Mouse (Mus musculus) C2C12 (cell line): ENCODE results near the gene Rag1. TPM values are rescaled to one million over a fixed set of nuclear protein-coding genes. Genes with fewer than 3 reads are reported as not detected.

Experiments used
- H3K27me3 ChIP-seq: one replicate; pipeline ENCODE4 v1.6.1; 2011; ENCODE audit not compliant: control insufficient read depth, insufficient read depth, insufficient read length
- H3K36me3 ChIP-seq: one replicate; pipeline ENCODE4 v1.6.1; 2011; ENCODE audit not compliant: control insufficient read depth, insufficient read depth
- H3K4me3 ChIP-seq: one replicate; pipeline ENCODE4 v1.5.1; 2011; ENCODE audit warnings: mild to moderate bottlenecking, control low read depth; ENCODE audit not compliant: poor library complexity, insufficient read depth, severe bottlenecking
- H3K79me2 ChIP-seq: one replicate; pipeline ENCODE4 v1.6.1; 2011; ENCODE audit not compliant: control insufficient read depth, insufficient read depth
- H3K79me3 ChIP-seq: one replicate; pipeline ENCODE4 v1.6.1; 2011; ENCODE audit warnings: low read depth, control low read depth
- H3ac ChIP-seq: one replicate; pipeline ENCODE3; 2011; ENCODE audit warnings: low read depth; ENCODE audit not compliant: control insufficient read depth, insufficient read length
- CEBPB ChIP-seq: IDR thresholded peaks from one replicate; pipeline ENCODE4 v1.6.1; 2011; ENCODE audit warnings: low read depth, mild to moderate bottlenecking, control low read depth, moderate library complexity
- CTCF ChIP-seq: IDR thresholded peaks from one replicate; pipeline ENCODE4 v1.5.1; 2011; ENCODE audit not compliant: control insufficient read depth, insufficient read depth, insufficient read length
- FOSL1 ChIP-seq: IDR thresholded peaks from one replicate; pipeline ENCODE4 v1.8.0; 2011; ENCODE audit warnings: mild to moderate bottlenecking, low read length; ENCODE audit not compliant: poor library complexity, insufficient read depth, severe bottlenecking
- MAX ChIP-seq: IDR thresholded peaks from one replicate; pipeline ENCODE4 v1.6.1; 2011; ENCODE audit warnings: mild to moderate bottlenecking, control low read depth
- MYOD1 ChIP-seq: IDR thresholded peaks from one replicate; pipeline ENCODE4 v1.6.1; 2011; ENCODE audit warnings: low read depth; ENCODE audit not compliant: control insufficient read depth, insufficient read length
- MYOG ChIP-seq: IDR thresholded peaks from one replicate; pipeline ENCODE4 v1.6.1; 2011; ENCODE audit not compliant: control insufficient read depth, insufficient read length; ENCODE audit errors: extremely low read depth
- USF1 ChIP-seq: IDR thresholded peaks from one replicate; pipeline ENCODE4 v1.6.1; 2011; ENCODE audit warnings: low read depth, mild to moderate bottlenecking, control low read depth, moderate library complexity
- polyA plus RNA-seq: library from polyadenylated mRNA; unstranded; fragments of >200 nt; fragmentation: generic; extraction: Trizol; gene quantifications from one replicate; pipeline ENCODE4 v1.2.1, GENCODE M21; 2012; ENCODE audit warnings: missing spikeins

Gene Rag1
- polyA plus RNA-seq, 1 experiment: not detected

DNA sequence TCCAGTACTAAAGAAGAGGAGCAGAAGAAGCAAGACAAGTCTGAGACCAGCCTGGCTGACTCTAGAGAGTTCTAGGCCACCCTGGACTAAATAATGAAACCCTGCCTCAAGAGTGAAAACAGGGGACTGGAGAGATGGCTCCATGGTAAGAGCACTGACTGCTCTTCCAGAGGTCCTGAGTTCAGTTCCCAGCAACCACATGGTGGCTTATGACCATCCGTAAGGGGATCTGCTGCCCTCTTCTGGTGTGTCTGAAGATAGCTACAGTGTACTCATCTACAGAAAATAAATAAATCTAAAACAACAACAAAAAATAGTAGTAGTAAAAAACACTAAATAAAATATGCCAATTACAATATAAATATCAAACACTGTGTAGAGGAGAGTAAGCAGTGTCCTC, 3.5 kb downstream of the Rag1 start:
- Histone ChIP-seq H3K79me3 (no peaks in the 10 kb centered on the region), H3ac (no peak overlapping the region), H3K4me3 (no peak overlapping the region), H3K27me3 (peaks cover 32% of the 10 kb centered on the region), H3K79me2 (no peaks in the 10 kb centered on the region), H3K36me3 (no peaks in the 10 kb centered on the region)
- TF ChIP-seq MYOD1 (no peak), FOSL1 (no peak), USF1 (no peak), MYOG (no peak), CTCF (no peak), MAX (no peak)

- H3K27me3 ChIP-seq: peaks cover 36% of the 10 kb centered on the region
- H3K36me3 ChIP-seq: no peaks in the 10 kb centered on the region
- H3K79me2 ChIP-seq: no peaks in the 10 kb centered on the region
- H3ac ChIP-seq: no peak overlapping the region
- H3K4me3 ChIP-seq: no peak overlapping the region
- no peaks in the 10 kb centered on the region for H3K79me3 ChIP-seq
- TF ChIP-seq MAX: no peak
- no peak for TF ChIP-seq MYOG
- no peak for TF ChIP-seq FOSL1
- no peak for TF ChIP-seq CEBPB
- no peak for TF ChIP-seq CTCF
These were observed 9.4 kb downstream of the Rag1 start for GRCm38 (mm10) chr2:101639840-101640350.

GRCm38 (mm10) chr2:101638979-101639839, 10.1 kb downstream of the Rag1 start:
- no peaks in the 10 kb centered on the region for H3K79me2 ChIP-seq
- H3K79me3 ChIP-seq: no peaks in the 10 kb centered on the region
- H3K36me3 ChIP-seq: no peaks in the 10 kb centered on the region
- H3K27me3 ChIP-seq: peaks cover 36% of the 10 kb centered on the region
- H3ac ChIP-seq: no peak overlapping the region
- H3K4me3 ChIP-seq: no peak overlapping the region
- no peak for TF ChIP-seq MAX
- no peak for TF ChIP-seq MYOD1
- no peak for TF ChIP-seq MYOG
- TF ChIP-seq CEBPB: no peak
- no peak for TF ChIP-seq FOSL1

- Histone ChIP-seq H3K4me3 (peak overlapping the region; percentile 38), H3K27me3 (no peaks in the 10 kb centered on the region), H3K36me3 (no peaks in the 10 kb centered on the region), H3K79me2 (no peaks in the 10 kb centered on the region), H3ac (peak overlapping the region; percentile 83), H3K79me3 (no peaks in the 10 kb centered on the region)
- no peak for TF ChIP-seq CEBPB
- TF ChIP-seq CTCF: no peak
- peak; percentile 51 for TF ChIP-seq MAX
- no peak for TF ChIP-seq MYOD1
These were observed 20.7 kb downstream of the Rag1 start for GRCm38 (mm10) chr2:101628297-101629236.

DNA sequence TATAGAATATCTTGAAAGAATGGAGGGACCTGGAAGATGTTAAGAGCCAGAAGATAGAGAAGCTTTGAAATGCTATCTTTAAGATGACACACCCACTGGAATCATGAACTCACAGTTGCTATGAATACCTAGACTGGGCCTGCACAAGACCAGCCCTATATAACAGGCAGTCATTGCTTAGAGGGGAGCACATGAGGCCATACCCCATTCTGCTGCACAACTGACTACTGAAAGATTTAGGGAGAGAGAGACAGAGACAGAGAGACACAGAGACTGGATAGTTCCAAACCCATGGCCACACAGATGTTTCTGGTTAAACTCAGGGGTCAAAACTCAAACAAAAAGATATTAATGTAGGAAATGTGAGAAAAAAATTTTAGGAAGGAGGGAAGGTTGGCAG, 22.1 kb downstream of the Rag1 start:
- Histone ChIP-seq H3K27me3 (no peaks in the 10 kb centered on the region), H3ac (no peak overlapping the region), H3K36me3 (no peaks in the 10 kb centered on the region), H3K79me2 (no peaks in the 10 kb centered on the region), H3K4me3 (no peak overlapping the region), H3K79me3 (no peaks in the 10 kb centered on the region)
- TF ChIP-seq FOSL1: no peak
- no peak for TF ChIP-seq MYOG
- no peak for TF ChIP-seq MAX
- no peak for TF ChIP-seq CTCF
- no peak for TF ChIP-seq CEBPB
- no peak for TF ChIP-seq MYOD1

DNA sequence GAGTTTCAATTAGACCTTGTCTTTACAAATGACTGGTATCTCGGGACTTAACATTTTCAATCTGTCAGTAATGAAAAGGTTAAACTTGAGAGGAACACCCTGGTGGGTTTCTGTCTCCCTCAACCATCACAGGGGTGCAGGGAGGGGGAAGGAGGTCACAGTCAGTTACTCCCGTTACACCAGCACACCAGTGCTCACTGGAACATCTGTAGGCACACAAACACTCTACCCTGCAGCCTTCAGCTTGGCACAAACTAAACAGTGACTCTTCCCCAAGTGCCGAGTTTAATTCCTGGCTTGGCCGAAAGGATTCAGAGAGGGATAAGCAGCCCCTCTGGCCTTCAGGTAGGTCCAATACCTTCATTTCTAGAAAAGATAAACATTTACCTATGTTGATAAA, 24.8 kb downstream of the Rag1 start, which contains the start of gene Rag2:
Gene Rag2 (plus strand): TSS at position 193 of the 400 bp plus-strand sequence.
- H3K4me3 ChIP-seq: no peak within 1 kb of the TSS
- TF ChIP-seq CEBPB: no peak
- no peak for TF ChIP-seq MYOD1
- TF ChIP-seq MAX: no peak
- TF ChIP-seq CTCF: no peak
- TF ChIP-seq USF1: no peak
- TF ChIP-seq FOSL1: no peak
- no peak for TF ChIP-seq MYOG

More for the DNA sequence above, 24.8 kb downstream of the Rag1 start, which contains the start of gene Rag2:
- no peaks in the 10 kb centered on the region for H3K79me3 ChIP-seq
- H3K27me3 ChIP-seq: peaks cover 3% of the 10 kb centered on the region
- H3K36me3 ChIP-seq: no peaks in the 10 kb centered on the region
- H3ac ChIP-seq: no peak within 1 kb of the TSS
- H3K79me2 ChIP-seq: no peaks in the 10 kb centered on the region
